Mouse (Mus musculus): ENCODE data around the gene Npc2. TPM values are rescaled to one million over a fixed set of nuclear protein-coding genes. Genes with fewer than 3 reads are reported as not detected.

Npc2 gene
- polyA plus RNA-seq, 1 experiment from 2014 or later: 58.4 TPM

DNA sequence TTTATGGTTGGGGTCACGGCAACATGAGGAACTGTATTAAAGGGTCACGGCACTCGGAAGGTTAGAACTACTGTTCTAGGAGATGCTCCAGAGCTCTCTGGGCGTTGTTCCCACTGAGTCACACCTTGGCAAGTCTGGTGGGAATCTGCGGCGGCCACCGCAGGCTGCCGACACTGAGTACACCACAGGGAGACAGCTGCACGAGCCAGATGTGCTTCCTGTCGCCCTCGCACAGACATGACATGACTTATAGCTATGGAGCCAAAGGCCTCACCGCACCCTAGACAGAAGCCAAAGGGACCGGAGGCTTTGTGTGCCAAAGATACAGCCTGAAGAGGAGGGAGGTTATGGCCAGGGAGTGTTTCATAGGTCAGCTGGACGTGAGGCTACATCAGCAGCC is 22.3 kb downstream of the Npc2 start:
- Histone ChIP-seq H3K4me3 (no peak overlapping the region), H3K27ac (no peak overlapping the region), H3K36me3 (peaks cover 2% of the 10 kb centered on the region), H3K9me3 (no peaks in the 10 kb centered on the region), H3K4me1 (peaks cover 7% of the 10 kb centered on the region), H3K27me3 (ENCODE audit: insufficient read depth, poor library complexity, severe bottlenecking) (no peaks in the 10 kb centered on the region)
- no peak for DNase-seq (ENCODE audit: low spot score)
- WGBS: 72% methylated on average over 14 of the region's 14 CpGs

DNA sequence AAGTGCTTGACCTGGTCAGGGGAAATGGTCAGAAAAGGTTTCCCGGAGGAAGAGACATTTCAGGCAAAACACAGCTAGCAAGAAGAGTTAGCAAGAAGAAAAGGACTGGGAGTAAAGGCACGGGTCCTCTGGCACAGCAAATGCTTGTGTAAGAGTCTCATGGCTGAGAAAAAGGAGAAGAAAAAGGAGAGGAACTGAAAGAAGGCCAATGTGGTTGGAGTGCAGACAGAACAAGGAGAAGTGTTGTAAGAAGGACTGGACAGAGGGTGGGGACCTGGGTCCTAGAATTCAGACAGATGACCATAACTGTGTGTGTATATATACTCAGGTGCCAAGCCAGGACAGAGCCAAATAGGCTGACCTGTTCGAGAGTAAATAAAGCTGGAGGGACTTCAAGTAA is 24.8 kb downstream of the Npc2 start:
- no peaks in the 10 kb centered on the region for H3K9me3 ChIP-seq
- 67% methylated on average over 3 of the region's 3 CpGs for WGBS
- H3K4me3 ChIP-seq: no peak overlapping the region
- no peak for DNase-seq (ENCODE audit: low spot score)
- no peaks in the 10 kb centered on the region for H3K36me3 ChIP-seq
- H3K27ac ChIP-seq: no peak overlapping the region
- peaks cover 7% of the 10 kb centered on the region for H3K4me1 ChIP-seq
- no peaks in the 10 kb centered on the region for H3K27me3 ChIP-seq (ENCODE audit: insufficient read depth, poor library complexity, severe bottlenecking)

- H3K4me1 ChIP-seq: peaks cover 7% of the 10 kb centered on the region
- no peaks in the 10 kb centered on the region for H3K27me3 ChIP-seq (ENCODE audit: insufficient read depth, poor library complexity, severe bottlenecking)
- no peaks in the 10 kb centered on the region for H3K36me3 ChIP-seq
- no peaks in the 10 kb centered on the region for H3K9me3 ChIP-seq
- no peak for DNase-seq (ENCODE audit: low spot score)
- WGBS: 37% methylated on average over 4 of the region's 4 CpGs
- no peak overlapping the region for H3K4me3 ChIP-seq
- H3K27ac ChIP-seq: no peak overlapping the region
Observed at GRCm38 (mm10) chr12:84745700-84746099, 27.3 kb downstream of the Npc2 start.

DNA sequence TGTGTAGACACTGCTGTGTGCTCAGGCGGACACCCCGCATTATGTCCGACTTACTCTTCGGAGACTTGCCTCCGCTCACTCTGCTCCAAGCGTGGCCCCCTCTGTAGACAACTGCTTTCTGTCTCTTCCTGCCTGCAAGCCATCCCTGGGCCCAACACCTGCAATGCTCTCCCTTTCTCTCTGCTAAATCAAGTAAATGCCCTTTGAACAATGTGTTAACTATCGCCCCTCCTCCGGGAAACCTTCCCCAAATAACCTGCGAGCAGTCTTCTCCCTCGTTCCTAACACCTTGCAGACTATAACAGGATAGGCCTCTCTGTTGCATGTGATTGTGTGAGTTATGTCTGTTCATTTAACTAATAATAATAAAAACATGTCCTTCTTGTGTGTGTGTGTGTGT is 29.5 kb downstream of the Npc2 start:
- H3K36me3 ChIP-seq: no peaks in the 10 kb centered on the region
- no peak overlapping the region for H3K4me3 ChIP-seq
- no peaks in the 10 kb centered on the region for H3K9me3 ChIP-seq
- DNase-seq (ENCODE audit: low spot score): no peak
- H3K27ac ChIP-seq: no peak overlapping the region
- no peaks in the 10 kb centered on the region for H3K27me3 ChIP-seq (ENCODE audit: insufficient read depth, poor library complexity, severe bottlenecking)
- 77% methylated on average over 10 of the region's 10 CpGs for WGBS
- peaks cover 7% of the 10 kb centered on the region for H3K4me1 ChIP-seq

GRCm38 (mm10) chr12:84733366-84733765 is 39.6 kb downstream of the Npc2 start:
- H3K4me1 ChIP-seq: peaks cover 16% of the 10 kb centered on the region
- no peaks in the 10 kb centered on the region for H3K27me3 ChIP-seq (ENCODE audit: insufficient read depth, poor library complexity, severe bottlenecking)
- WGBS: 51% methylated on average over 13 of the region's 13 CpGs
- no peak overlapping the region for H3K27ac ChIP-seq
- no peak for DNase-seq (ENCODE audit: low spot score)
- no peak overlapping the region; the same call in 1 of the 2 replicates for H3K4me3 ChIP-seq
- no peaks in the 10 kb centered on the region for H3K9me3 ChIP-seq
- H3K36me3 ChIP-seq: no peaks in the 10 kb centered on the region

GRCm38 (mm10) chr12:84728421-84728820 is 44.5 kb downstream of the Npc2 start:
- WGBS: 87% methylated on average over 10 of the region's 10 CpGs
- no peak overlapping the region for H3K27ac ChIP-seq

GRCm38 (mm10) chr12:84727434-84727833 is 45.5 kb downstream of the Npc2 start:
- no peak overlapping the region for H3K27ac ChIP-seq
- DNase-seq (ENCODE audit: low spot score): no peak
- no peaks in the 10 kb centered on the region for H3K27me3 ChIP-seq (ENCODE audit: insufficient read depth, poor library complexity, severe bottlenecking)
- H3K36me3 ChIP-seq: no peaks in the 10 kb centered on the region
- no peaks in the 10 kb centered on the region for H3K9me3 ChIP-seq
- 76% methylated on average over 5 of the region's 5 CpGs for WGBS
- H3K4me3 ChIP-seq: no peak overlapping the region
- H3K4me1 ChIP-seq: peaks cover 10% of the 10 kb centered on the region; the same call in 1 of the 2 replicates

More at GRCm38 (mm10) chr12:84728421-84728820, 44.5 kb downstream of the Npc2 start:
- no peak overlapping the region for H3K4me3 ChIP-seq
- H3K27me3 ChIP-seq (ENCODE audit: insufficient read depth, poor library complexity, severe bottlenecking): no peaks in the 10 kb centered on the region
- no peaks in the 10 kb centered on the region for H3K9me3 ChIP-seq
- DNase-seq (ENCODE audit: low spot score): no peak
- H3K36me3 ChIP-seq: no peaks in the 10 kb centered on the region
- H3K4me1 ChIP-seq: peaks cover 19% of the 10 kb centered on the region

DNA sequence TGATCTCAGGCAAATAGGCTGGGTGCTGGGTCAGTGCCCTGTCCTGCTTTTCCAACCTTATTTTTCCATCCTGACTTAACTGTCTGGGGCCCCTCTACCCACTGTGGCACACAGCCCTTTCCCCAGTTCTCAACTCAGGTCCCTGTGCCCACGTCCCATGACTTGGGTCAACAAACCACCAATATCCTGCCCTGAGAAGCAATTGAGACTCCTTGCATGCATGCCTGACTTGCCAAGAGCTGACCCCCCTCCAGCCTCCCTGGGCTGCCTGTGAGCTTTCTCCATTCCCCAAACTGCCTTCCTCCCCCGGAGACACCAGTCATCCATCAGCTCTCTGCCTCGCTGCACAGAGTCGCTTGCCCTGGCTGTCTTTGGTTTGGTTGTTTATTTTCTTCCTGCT is 46.0 kb downstream of the Npc2 start:
- no peak for DNase-seq (ENCODE audit: low spot score)
- WGBS: 51% methylated on average over 4 of the region's 4 CpGs
- Histone ChIP-seq H3K27ac (no peak overlapping the region), H3K36me3 (no peaks in the 10 kb centered on the region), H3K4me1 (peaks cover 10% of the 10 kb centered on the region; the same call in 1 of the 2 replicates), H3K9me3 (no peaks in the 10 kb centered on the region), H3K4me3 (no peak overlapping the region), H3K27me3 (ENCODE audit: insufficient read depth, poor library complexity, severe bottlenecking) (no peaks in the 10 kb centered on the region)

DNA sequence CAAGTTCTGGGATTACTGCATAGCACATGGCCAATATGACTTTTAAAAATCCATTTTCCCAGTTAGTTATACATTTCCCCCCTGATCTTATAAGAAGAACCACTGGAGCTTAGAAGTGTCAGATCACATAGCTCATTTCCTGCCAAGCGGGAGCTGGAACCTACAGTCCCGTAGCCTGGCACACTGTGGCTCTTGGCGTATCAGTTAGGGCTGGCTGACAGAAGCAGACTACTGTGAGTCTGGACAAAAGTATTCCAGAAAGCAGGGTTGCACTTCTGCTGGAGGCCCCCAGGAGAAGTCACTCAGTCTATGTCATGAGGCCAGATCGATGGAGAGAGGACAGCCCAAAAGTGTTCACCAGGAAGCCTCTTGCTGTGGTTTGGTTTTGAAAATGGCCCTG is 46.6 kb downstream of the Npc2 start:
- DNase-seq (ENCODE audit: low spot score): no peak
- H3K4me1 ChIP-seq: peaks cover 10% of the 10 kb centered on the region; the same call in 1 of the 2 replicates
- WGBS: 78% methylated on average over 4 of the region's 4 CpGs

GRCm38 (mm10) chr12:84718462-84719244 is 54.3 kb downstream of the Npc2 start:
- H3K27me3 ChIP-seq (ENCODE audit: insufficient read depth, poor library complexity, severe bottlenecking): no peaks in the 10 kb centered on the region
- H3K36me3 ChIP-seq: no peaks in the 10 kb centered on the region
- DNase-seq (ENCODE audit: low spot score): no peak
- WGBS: 87% methylated on average over 9 of the region's 9 CpGs
- no peak overlapping the region for H3K4me3 ChIP-seq
- H3K27ac ChIP-seq: no peak overlapping the region
- no peaks in the 10 kb centered on the region for H3K9me3 ChIP-seq
- peaks cover 7% of the 10 kb centered on the region for H3K4me1 ChIP-seq

More for the DNA sequence above, 46.6 kb downstream of the Npc2 start:
- Histone ChIP-seq H3K9me3 (no peaks in the 10 kb centered on the region), H3K36me3 (no peaks in the 10 kb centered on the region), H3K27me3 (ENCODE audit: insufficient read depth, poor library complexity, severe bottlenecking) (no peaks in the 10 kb centered on the region), H3K27ac (no peak overlapping the region), H3K4me3 (no peak overlapping the region)

GRCm38 (mm10) chr12:84714578-84714977 is 58.4 kb downstream of the Npc2 start:
- no peaks in the 10 kb centered on the region for H3K36me3 ChIP-seq
- H3K4me1 ChIP-seq: peaks cover 12% of the 10 kb centered on the region
- H3K27ac ChIP-seq: no peak overlapping the region
- no peak overlapping the region for H3K4me3 ChIP-seq
- WGBS: 82% methylated on average over 6 of the region's 6 CpGs
- H3K9me3 ChIP-seq: no peaks in the 10 kb centered on the region
- no peak for DNase-seq (ENCODE audit: low spot score)
- no peaks in the 10 kb centered on the region for H3K27me3 ChIP-seq (ENCODE audit: insufficient read depth, poor library complexity, severe bottlenecking)

- no peaks in the 10 kb centered on the region for H3K36me3 ChIP-seq
- WGBS: 14% methylated on average over 14 of the region's 14 CpGs
- DNase-seq (ENCODE audit: low spot score): no peak
Observed at GRCm38 (mm10) chr12:84709842-84710439, 63.0 kb downstream of the Npc2 start.

GRCm38 (mm10) chr12:84707804-84708203 is 65.1 kb downstream of the Npc2 start:
- Histone ChIP-seq H3K4me1 (peaks cover 8% of the 10 kb centered on the region; the same call in 1 of the 2 replicates), H3K36me3 (no peaks in the 10 kb centered on the region), H3K27ac (no peak overlapping the region), H3K4me3 (no peak overlapping the region), H3K27me3 (ENCODE audit: insufficient read depth, poor library complexity, severe bottlenecking) (0 out of 2 replicates have a peak, but pooled peaks cover 4% of the 10 kb centered on the region), H3K9me3 (no peaks in the 10 kb centered on the region)
- WGBS: 73% methylated on average over 4 of the region's 4 CpGs
- DNase-seq (ENCODE audit: low spot score): no peak

More at GRCm38 (mm10) chr12:84709842-84710439, 63.0 kb downstream of the Npc2 start:
- Histone ChIP-seq H3K4me1 (peaks cover 8% of the 10 kb centered on the region; the same call in 1 of the 2 replicates), H3K27me3 (ENCODE audit: insufficient read depth, poor library complexity, severe bottlenecking) (no peaks in the 10 kb centered on the region), H3K9me3 (no peaks in the 10 kb centered on the region), H3K4me3 (no peak overlapping the region), H3K27ac (no peak overlapping the region)

All from heart, embryonic 10.5 days (tissue).